Mouse (Mus musculus): ENCODE data around the gene Ggct.

DNA sequence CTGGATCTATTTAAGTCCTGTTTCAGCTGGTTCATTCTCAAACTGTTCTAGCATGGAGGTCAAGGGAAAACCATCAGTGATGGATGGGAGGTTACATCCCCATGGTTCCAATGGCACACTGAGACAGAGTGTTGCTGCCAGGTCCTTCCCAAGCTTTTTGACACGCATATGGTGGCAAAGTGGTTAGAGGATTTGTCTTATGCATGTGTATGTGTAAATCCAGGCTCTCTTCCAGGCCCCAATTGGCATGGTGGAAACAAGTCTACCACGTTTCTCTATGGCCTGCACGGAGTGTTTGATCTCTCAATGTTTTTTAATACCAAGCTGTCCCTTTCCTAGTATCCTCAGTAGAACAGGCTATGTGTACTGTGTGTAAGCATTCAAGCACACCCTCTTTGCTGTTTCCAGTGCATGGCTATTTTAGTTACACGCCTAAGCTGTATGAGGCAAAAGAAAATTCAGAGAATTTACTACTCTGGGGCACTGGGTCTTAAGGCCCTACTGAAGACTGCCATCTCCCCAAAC is 9.2 kb downstream of the Ggct start:
- TF ChIP-seq CTCF (IDR thresholded peaks at IDR 0.05; ENCODE audit: borderline replicate concordance, control insufficient read depth, extremely low read depth, insufficient read depth, low read length, poor library complexity) = no peak
- TF ChIP-seq POLR2A (IDR thresholded peaks at IDR 0.05; ENCODE audit: control insufficient read depth, extremely low read depth, insufficient read depth, low read length, poor library complexity) = no peak
